Mouse (Mus musculus) heart, postnatal 10 days (tissue): ENCODE data around the gene Jsrp1. TPM values are rescaled to one million over a fixed set of nuclear protein-coding genes. Genes with fewer than 3 reads are reported as not detected.

Experiments
- DNase-seq, 2 experiments: peaks; one replicate each; pipeline ENCODE4 v3.0.0; 2021
- intact Hi-C: fragments of 180-260 bp; cut with DNase I; formaldehyde crosslinking; loops from one replicate; pipeline ENCODE4 v1.15.1; 2025
- total RNA-seq, 2 experiments: library from RNA; stranded (reverse); gene quantifications; 2 replicates each; pipeline ENCODE4 v1.2.3; 2021

Gene Jsrp1
- total RNA-seq, 2 experiments from 2014 or later: 0.74 TPM; not detected in 1

DNA sequence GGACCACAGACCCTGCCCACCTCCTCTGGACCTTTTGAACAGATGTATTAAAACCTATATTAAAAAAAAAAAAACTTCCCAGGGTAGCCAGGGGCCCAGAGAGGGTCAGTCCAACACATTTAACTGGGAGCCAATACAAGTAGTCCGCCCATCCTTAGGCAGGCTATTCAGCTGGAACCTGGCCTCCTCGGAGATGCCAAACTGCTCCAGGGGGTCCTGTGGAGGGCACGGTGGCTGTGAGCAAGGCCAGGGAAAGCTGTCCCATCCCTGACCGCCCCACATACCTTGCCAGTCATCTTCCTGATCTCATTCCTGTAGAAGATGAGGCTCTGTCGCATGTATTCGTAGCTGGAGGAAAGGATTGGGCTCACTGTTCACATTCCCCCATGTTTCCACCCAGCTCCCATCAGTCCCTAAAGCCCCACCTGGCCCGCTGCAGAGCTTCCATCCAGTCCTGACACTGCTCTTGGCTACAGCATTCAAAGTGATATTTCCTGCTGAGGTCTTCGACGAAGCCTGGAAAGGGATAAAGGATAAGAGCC lies 16.9 kb downstream of the Jsrp1 start:
- intact Hi-C loops: loop anchor here (5.0 kb wide), 1 partner anchor 381 kb away; the partner anchor contains the start of gene Eef2
- no peak for DNase-seq

DNA sequence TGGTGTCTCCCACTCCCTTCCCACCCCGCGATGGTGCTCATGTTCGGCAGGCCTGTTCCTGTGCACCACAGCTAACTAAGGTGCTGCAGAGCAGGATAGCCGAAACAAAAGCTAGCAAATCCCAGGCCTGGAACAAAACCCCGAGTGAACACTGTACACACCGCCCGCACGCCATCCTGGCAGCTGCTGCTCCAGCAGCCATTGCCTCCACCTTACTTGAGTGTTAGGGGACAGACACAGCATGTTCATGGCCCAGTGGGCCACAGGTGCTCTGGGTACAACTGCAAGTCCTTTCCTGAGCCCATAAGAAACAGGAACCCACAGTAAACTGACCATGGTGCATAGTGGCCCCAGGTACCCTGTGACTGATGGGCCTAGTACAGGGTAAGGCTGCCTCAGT lies 18.5 kb downstream of the Jsrp1 start:
- intact Hi-C loops: loop anchor here (5.0 kb wide), 1 partner anchor 383 kb away; the partner anchor contains the start of gene Eef2
- no peak for DNase-seq

DNA sequence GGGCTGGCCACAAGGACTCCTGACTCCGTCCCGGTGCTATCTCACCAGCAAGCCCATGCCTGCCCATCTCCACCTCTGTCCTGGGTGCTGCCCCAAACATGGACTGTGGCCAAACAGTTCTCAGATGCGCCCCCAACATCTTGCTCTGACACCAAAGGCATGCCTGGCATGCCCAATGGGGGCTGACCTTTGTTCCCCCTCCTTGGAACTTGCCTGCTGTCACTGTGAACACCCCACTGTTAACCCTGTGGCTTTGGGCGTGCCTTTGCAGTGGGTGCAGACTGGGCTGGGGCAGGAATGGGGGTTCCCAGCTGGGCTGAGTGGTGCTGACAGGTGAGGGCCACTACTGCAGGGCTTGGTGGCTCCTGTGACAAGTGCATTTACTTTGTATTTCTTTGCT lies 19.5 kb downstream of the Jsrp1 start:
- intact Hi-C loops: no loop called here
- no peak for DNase-seq

DNA sequence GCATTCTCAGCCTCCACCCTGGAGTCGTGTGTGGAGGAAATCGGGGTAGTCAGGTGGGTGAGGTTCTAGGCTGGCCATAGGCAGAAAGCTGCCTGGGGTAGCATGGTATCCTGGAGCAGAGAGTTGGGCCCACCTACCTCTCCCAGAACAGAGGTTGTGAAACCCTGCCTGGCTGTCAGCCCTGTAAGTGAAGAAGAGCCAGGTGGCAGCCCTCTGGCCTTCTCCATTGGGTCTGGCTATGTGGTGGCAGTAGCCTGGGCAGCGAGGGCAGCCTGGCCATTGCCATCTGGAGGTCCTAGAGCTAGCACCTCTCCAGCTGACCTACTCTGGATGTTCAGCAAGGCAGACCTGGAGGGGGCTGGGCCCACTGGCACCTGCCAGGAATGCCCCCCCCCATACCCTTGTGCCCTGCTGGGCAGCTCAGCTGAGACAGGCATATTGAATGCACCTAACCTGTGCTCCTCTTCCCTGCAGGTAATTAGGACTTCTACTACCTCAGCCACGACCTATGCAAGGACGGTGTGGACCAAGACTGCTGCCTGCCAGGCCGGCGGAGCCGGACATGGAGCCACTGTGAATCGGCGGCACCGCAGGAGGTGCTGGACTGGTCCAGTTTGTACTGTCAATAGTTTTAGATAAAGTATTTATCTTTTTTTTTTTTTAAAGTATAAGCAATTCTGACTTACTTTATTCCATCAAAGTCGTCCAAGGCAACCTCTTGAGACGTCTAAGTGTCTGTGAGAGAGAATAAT lies 20.1 kb downstream of the Jsrp1 start:
- DNase-seq: no peak
- intact Hi-C loops: no loop called here

DNA sequence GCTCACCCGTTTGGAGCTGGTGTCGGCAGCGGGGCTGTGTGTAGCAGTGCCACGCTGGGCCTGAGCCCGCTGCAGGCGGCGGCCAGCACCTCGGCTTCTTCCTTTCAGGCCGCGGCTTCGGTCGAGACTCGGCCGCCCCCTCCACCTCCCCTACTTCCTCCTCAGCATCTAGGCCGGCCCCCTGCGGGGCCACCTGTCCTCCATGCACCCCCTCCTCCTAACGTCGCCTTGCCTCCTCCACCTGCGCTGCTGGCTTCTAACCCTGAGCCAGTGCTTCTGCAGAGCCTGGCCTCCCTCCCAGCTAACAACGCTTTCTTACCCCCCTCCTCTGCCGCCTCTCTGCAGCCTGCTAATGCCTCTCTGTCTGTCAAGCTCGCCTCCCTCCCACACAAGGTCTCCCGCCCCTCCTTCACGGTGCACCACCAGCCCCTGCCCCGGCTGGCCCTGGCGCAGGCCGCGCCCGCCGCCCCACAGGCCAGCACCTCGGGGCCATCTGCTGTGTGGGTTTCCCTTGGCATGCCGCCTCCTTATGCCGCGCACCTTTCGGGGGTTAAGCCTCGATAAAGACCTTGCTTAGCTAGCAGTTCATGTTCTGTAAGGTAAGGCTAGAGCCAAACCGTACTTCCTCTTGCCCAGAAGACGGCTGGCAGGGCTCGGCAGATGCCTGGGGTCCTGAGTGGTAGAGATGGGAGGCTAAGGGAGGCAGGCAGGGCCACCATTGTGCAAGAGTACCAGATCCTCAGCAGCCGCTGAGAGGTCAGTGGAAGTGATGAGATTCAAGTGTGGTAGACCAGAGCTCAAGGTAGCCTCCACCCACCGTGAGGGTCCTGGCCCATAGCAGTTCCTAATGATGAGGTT lies 20.9 kb downstream of the Jsrp1 start:
- intact Hi-C loops: no loop called here
- DNase-seq: no peak

DNA sequence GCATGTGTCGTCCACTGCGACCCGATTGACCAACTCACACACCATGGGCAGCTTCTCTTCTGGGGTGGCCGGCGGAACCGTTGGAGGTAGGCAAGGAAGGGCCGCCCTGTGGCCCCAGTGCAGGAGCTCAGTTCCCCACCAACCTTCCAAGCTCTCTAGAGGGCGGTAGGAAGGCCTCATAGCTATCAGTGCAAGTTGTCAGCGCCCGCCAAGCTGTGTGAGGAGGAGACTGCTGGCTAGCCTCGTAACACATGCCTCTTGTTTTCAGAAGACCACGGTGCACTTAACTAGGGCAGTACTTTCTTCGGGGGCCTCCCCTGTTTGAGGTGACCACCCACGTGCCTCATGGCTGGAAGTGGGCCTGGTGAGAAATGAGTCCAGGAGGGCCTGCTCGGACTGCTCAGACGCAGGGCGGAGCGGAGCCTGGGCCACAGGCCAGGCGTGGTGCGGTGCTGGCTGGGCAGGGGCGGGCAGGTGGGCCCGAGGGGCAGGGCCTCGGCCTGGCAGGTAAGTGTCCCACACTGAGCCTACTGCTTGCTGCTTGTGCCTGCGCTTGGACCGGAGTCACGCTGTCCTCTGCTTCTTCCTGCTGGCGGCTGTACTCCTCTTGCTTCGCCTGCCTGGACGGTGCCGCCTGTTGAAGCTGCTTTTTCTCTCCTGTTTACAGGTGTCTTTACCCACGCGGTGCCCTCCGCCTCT lies 21.7 kb downstream of the Jsrp1 start:
- DNase-seq: peak in 1 of 2 experiments; percentile 55
- intact Hi-C loops: no loop called here

DNA sequence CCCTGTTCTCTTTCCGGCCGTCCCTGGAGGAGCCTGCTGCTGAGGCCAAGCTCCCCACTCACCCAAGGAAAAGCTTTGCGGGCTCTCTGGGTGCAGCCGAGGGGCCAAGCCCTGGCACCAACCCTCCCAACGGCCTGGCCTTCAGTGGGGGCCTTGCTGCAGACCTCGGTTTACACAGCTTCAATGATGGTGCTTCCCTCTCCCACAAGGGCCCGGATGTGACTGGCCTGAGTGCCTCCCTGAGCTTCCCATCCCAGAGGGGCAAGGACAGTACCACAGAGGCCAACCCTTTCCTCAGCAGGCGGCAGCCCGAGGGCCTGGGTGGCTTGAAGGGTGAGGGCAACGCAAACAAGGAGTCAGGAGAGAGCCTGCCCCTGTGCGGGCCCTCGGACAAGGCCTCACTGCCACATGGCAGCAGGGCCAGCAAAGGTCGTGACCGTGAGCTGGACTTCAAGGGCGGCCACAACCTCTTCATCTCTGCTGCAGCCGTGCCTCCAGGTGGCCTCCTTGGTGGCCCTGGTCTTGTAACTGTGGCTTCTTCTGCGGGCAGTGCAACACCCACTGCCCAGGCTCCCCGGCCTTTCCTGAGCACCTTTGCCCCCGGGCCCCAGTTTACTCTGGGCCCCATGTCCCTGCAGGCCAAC lies 22.4 kb downstream of the Jsrp1 start:
- DNase-seq: no peak
- intact Hi-C loops: no loop called here

DNA sequence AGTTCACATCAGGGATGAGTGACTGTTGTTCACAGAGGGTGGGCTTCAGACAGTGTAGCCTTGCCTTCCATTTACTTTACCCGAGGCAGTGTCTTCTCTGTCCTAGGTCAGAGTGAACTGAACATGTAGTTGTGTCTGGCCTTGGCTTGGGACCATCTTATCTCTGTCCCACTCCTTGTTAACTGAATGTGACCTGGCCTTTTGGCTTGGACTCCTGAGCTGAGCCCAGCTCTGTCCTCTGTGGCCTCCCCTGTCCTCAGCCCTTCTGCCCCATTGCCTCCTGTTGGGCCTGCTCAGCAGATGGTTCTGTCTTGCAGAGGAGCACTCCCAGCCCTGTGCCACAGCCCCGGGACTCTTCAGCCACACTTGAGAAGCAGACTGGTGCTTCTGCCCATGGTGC lies 25.8 kb downstream of the Jsrp1 start:
- peak; percentile 64 to 72 for DNase-seq
- intact Hi-C loops: no loop called here

DNA sequence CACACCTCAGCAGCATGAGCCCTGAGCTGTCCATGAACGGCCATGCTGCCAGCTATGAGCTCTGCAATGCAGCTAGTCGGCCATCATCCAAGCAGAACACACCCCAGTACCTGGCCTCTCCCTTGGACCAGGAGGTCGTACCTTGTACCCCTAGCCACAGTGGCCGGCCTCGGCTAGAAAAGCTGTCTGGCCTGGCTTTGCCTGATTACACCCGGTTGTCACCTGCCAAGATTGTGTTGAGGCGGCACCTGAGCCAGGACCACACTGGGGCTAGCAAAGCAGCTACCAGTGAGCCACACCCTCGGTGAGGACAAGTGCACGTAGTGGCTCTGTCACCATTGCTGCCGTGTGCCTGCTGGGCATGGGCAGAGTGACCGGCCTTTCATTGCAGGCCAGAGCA lies 27.3 kb downstream of the Jsrp1 start:
- intact Hi-C loops: no loop called here
- DNase-seq: no peak

DNA sequence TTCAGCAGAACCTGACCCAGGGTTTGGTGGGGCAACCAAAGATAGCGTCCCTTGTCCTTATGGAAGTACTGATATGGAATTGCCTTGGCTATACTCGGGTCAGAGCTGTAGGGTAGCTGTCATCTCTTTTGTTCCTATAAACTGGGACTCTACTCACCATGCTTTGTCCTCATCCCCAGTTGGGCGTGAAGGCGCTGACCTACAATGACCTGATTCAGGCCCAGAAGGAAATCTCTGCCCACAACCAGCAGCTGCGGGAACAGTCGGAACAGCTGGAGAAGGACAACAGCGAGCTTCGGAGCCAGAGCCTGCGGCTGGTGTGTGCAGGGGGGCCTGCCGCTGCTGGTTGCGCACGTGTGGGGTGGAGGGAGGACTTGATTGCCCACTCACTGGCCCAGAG lies 28.4 kb downstream of the Jsrp1 start:
- intact Hi-C loops: no loop called here
- no peak for DNase-seq

DNA sequence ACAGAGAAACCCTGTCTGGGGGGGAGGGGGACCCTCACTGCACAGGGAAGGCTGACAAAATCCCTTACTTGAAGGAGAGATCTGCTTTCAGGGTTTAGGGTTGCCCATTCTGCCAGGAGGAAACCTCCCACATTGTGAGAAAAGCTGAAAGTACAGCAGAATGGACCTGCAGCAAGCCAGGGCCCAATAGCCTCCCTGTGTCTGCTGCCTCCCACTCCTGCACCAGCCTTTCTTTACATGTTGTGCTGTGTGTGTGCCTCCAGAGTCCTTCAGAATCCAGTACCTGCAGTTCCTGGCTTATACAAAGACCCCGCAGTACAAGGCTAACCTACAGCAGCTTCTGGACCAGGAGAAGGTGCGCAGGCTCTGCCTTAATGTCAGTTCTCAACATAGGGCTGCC lies 29.0 kb downstream of the Jsrp1 start:
- intact Hi-C loops: no loop called here
- no peak for DNase-seq

DNA sequence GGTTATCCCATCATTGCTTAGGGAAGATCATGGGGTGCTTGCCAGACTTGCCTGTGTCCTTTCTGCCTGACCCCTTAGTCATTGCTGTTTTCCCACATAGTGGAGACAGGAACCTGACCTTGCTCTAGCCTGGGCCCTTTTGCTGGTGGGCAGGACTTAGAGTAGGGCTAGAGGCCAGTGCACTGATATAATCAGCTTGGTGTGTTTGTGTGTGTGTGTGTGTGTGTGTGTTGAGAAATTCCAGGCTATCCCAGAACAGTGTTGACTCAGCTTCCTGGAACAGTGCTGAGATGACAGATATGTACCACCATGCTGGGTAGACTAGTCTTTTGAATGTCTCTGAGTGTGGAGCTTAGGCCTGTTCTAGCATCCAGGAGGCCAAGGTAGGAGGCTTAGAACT lies 33.7 kb downstream of the Jsrp1 start:
- intact Hi-C loops: no loop called here
- DNase-seq: no peak

DNA sequence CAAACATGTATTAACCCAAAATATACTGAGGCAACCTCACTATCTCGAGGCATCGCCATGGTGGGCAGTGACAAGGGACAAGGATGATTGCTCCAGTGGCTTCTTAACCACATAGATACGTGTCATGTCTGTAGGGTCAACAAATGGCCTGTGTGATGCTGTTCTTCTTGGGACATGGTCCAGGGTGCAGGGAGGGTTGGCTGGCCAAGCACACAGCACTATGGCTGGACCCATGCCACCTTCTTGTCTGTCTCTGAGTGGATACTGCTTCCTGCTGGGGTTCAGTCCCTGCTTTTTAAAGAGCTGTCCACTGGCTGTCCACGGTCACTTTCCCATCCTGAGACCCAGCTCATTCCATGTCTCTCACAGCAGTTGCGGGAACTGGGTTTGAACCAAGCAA lies 36.2 kb downstream of the Jsrp1 start:
- no peak for DNase-seq
- intact Hi-C loops: no loop called here

DNA sequence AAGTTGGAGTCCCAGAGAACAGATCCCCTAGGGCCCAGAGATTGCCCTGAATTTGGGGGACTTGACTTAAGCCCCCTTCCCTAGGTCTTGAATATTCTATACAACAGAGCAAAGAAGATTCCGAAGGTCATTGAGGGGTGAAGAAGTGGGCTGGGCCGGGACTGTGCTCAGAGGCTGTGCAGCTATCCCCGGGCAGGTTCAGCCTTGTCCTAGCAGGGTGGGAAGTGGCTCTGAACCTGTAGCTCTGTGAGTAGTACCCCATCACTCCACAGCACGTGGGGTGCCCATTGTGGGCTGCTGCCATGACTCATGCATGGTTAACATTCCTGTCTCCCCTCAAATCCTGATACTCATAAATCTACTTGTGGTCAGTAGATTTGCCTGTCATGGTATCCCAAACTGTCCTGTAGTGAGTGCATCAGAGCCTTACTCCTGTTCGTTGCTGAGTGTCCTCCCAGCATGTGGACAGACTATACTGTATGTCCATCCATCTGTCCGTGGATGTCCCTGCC lies 36.9 kb downstream of the Jsrp1 start:
- intact Hi-C loops: no loop called here
- no peak for DNase-seq

DNA sequence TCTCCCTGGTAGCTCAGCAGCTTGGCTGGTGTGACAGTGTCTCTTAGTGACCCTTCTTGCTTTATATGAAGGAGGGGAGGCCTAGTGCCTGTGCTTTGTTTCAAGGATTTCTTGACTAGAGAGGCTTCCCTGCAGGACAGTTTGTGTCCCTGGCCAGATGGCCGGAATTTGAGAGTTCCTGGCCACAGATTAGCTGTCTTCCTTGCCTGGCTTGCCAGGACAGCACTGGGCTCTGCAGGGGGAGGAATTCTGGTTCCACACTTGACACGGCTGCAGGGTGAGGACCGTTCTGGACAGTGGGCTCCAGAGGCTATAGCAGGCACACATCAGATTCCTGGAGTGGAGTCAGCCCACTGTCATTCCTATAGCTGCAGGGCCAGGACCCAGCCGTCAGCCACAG lies 37.6 kb downstream of the Jsrp1 start:
- intact Hi-C loops: no loop called here
- no peak for DNase-seq

DNA sequence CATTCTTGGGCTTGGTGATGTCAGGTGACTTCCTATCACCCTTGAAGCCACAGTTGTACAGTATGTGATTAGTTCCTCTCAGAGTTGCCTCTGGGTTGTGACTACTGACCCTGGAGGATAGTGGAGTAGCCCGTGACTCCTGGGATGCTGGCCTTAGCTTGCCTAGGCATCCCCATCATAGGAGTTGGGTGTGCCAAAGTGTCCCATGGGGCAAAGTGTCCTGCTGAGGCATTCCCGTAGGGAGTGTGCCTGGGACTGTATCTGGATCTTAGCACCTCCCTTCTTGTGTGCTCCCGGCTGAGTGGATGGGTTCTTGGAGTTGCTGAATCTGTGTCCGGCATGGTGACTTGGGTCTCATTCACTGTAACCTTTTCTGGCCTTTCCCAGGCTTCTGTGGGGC lies 38.3 kb downstream of the Jsrp1 start:
- intact Hi-C loops: loop anchor here (1.0 kb wide), 2 partner anchors 18 to 28 kb away; no protein-coding TSS in a partner anchor
- DNase-seq: no peak

DNA sequence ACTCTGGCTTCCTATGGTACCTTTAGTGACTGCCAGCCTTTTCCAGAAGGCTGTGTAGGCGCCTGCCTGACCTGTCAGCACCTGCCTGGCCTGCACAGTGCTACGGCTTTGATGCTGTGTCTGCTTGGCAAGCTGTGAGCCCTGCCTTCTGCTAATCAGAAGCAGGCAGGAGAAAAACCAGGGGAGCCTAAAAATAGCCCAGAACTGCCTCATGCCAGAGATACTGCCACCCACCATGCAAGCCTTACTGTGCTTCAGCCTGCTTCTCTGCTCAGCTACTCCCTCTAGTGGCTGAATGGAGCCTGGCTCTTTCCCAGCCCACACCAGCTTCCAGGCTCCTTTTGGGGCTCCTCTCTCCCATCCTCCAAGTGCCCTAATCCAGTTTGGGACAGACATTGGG lies 38.7 kb downstream of the Jsrp1 start:
- intact Hi-C loops: loop anchor here (1.0 kb wide), 2 partner anchors 17 to 27 kb away; no protein-coding TSS in a partner anchor

DNA sequence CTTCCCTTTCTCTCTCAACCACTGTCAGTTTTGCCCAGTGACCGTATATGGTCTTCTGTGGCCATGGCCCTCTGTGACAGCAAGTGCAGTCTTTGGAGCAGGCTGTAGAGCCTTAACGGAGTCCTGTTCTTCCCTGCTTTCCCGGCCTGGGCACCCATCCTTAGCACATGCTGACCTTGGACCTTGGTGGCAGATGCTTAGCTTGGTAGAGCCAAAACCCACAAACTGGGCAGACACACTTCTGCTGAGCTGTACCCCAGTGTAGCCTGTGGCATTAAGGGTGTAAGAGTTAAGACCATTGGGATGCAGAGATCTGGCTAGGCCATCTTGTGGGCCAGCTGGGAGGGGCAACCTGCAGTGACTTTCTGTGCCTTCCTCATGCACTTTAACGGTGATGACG lies 39.5 kb downstream of the Jsrp1 start:
- no peak for DNase-seq
- intact Hi-C loops: loop anchor here (1.0 kb wide), 2 partner anchors 17 to 27 kb away; no protein-coding TSS in a partner anchor

More for the DNA sequence above, 38.7 kb downstream of the Jsrp1 start:
- DNase-seq: peak; percentile 91 to 94

DNA sequence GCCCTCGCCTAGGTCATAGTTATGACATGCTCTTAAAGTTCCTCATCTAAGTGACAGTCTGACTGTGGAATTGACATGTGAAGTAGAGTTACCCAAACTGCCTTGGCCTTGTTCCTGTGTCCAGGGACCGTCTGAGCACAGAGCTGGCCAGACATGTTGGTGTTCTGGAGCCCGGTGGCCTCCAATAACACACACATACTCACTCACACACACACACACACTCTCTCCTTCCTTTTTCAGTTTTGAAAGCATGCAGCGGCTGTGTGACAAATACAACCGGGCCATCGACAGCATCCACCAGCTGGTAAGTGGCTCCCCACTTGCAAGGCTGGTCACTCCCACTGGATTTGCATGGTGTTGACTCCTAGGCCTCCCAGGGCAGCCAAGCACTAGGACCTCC lies 44.9 kb downstream of the Jsrp1 start:
- intact Hi-C loops: no loop called here
- DNase-seq: no peak

DNA sequence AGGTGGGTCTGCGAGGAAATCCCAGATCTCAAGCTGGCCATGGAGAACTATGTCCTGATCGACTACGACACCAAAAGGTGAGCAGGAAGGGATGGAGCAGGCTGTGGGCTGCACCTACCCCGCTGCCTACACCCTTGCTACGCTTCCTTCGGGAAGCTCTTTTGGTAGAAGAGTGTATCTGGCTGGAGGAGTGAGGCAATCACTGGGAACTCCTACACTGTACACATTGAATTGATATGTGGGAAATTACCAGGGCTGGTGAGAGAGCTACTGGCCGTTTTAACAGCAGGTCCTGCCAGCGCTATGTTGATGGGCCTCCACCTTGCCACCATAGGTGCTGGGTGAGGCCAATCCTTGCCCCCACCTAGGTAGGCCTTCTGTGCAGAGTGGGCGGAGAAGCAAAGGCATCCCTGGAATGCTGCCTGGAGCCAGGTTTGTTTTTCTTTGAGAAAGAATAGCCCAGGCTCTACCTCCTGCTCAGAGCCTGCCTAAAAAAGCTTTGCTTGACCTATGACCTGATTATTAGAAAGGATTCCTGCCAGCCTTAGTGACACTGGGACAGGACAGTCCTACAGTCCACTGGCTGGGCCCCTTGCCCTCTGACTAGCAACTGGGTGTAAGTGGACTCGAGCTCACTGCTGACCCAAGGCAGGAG lies 47.0 kb downstream of the Jsrp1 start:
- DNase-seq: peak; percentile 31 to 40
- intact Hi-C loops: no loop called here
